Mouse (Mus musculus) lung, embryonic 15.5 days (tissue): ENCODE results near the gene Zfp202. TPM values are rescaled to one million over a fixed set of nuclear protein-coding genes. Genes with fewer than 3 reads are reported as not detected.
"Not testable (repeated sequence)": the region's sequence is repeated elsewhere in the genome, so short reads cannot be mapped to it uniquely, and the experiment has no call there.

Source experiments
- ATAC-seq: fragments of 200-750 bp; cut with Nextera tagmentation; 2 replicates; pipeline ENCODE4 v1.8.0; 2017; ENCODE audit warnings: moderate number of reproducible peaks, borderline replicate concordance; ENCODE audit not compliant: low FRiP score, low TSS enrichment; ENCODE audit errors: extremely low read depth
- H3K27ac ChIP-seq: fragments of 300-500 bp; sonication (generic); 2 replicates; pipeline ENCODE4 v1.5.1; 2015; ENCODE audit warnings: moderate library complexity, mild to moderate bottlenecking, inconsistent platforms
- H3K27me3 ChIP-seq: fragments of 300-500 bp; sonication (generic); 2 replicates; pipeline ENCODE4 v1.6.1; 2015; ENCODE audit warnings: inconsistent platforms
- H3K36me3 ChIP-seq: fragments of 300-500 bp; sonication (generic); 2 replicates; pipeline ENCODE4 v1.6.1; 2015; ENCODE audit warnings: inconsistent platforms
- H3K4me1 ChIP-seq: fragments of 300-500 bp; sonication (generic); 2 replicates; pipeline ENCODE4 v1.6.1; 2015; ENCODE audit warnings: inconsistent platforms
- H3K4me2 ChIP-seq: fragments of 300-500 bp; sonication (generic); 2 replicates; pipeline ENCODE4 v1.6.1; 2015; ENCODE audit warnings: inconsistent platforms, mild to moderate bottlenecking, moderate library complexity
- H3K4me3 ChIP-seq: fragments of 300-500 bp; sonication (generic); 2 replicates; pipeline ENCODE4 v1.5.1; 2015; ENCODE audit warnings: mild to moderate bottlenecking, inconsistent platforms
- H3K9ac ChIP-seq: fragments of 300-500 bp; sonication (generic); 2 replicates; pipeline ENCODE4 v1.6.1; 2015; ENCODE audit warnings: inconsistent platforms
- H3K9me3 ChIP-seq: fragments of 300-500 bp; sonication (generic); 2 replicates; pipeline ENCODE4 v1.6.1; 2016; ENCODE audit warnings: inconsistent platforms
- WGBS: fragments of 180-500 bp; shearing (Covaris S2); methylation state at CpG from one replicate; pipeline ENCODE4 v1.1.7; 2015; 5-methylcytosine and 5-hydroxymethylcytosine counted together
- polyA plus RNA-seq: library from polyadenylated mRNA; unstranded; fragments of >200 nt; fragmentation: Nextera tagmentation; extraction: Ambion mirVana; gene quantifications from 2 replicates; pipeline ENCODE4 v1.2.1, GENCODE M21; 2015

Zfp202 gene
- polyA plus RNA-seq = 4.9 TPM in 2 replicates

DNA sequence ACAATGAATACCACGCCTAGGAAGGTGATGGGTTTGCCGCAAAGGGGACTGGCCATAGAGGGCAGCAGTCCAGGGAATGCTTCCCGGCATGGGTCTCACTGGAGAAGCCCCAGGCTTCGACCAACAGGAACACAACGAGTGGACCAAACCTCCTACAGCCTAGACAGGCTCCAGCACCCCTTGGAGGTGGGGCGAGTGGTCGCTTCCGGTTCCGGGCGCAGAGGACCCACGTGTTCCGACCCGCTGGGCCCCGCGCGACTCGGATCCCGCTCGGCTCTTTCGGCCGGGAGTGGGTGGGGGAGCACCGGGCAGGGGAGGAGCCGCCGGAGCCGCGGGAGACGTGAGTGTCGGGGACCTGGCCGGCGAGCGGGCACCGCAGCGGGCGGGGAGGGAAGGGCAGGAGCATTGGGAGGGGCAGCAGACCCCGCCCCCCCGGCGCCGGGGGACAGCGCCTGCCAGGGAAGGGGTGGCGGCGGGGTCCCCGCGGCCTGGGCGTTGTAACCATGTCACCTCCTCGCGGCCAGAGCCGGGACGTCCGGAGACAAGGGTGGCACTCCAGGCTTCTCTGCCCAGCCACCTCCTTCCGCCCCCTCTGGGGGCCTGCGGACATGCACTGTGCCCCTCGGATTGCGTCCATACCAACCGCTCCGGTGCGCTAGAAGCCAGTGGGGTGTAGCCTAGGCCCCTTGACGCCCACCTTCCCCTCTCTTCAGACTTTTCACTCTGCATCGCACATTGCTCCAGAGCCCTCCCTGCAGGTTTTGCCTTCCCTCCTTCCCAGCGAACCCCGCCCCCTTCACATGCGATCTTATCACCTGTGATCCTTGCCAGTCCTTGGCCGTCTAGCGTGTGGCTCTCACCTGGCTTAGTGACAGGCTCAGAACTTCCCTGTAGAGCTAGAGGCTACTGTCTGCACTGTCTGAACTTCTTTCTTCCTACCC, at the start of gene Zfp202:
TSS of gene Zfp202 (plus strand) at position 219 of the 941 bp plus-strand sequence.
- WGBS = under 1% methylated on average over 40 of the region's 63 CpGs
- peak; percentile 98 for ATAC-seq

DNA sequence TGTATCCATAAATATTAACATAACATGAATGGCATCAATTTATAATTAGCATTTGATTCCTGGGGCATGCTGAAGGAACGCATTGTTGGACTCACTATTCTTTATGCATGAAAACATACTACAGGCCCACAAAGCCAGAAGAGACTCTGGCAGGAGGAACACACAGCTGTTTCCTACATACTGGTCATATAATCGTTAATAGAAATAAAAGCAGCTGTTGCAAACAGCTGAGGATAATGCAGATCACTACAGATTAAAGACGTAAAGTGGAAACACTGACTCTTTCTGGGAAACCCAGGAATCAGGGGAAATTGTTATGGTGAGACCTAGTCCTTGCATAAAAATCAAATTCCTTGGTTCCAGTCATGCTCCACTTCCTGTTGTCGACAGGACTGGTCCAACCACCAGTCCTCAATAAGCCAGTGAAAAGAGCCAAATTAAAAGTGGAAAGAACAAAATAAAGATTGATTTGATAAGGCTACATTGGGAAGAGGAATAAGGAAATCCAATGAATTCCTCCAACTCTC, 36.9 kb upstream of the Zfp202 start:
- H3K36me3 ChIP-seq = no peaks in the 10 kb centered on the region
- WGBS = 74% methylated on average over 4 of the region's 4 CpGs

More for the DNA sequence above, at the start of gene Zfp202:
- no peaks in the 10 kb centered on the region for H3K9me3 ChIP-seq
- H3K4me1 ChIP-seq = peaks cover 9% of the 10 kb centered on the region
- H3K9ac ChIP-seq = peak within 1 kb of the TSS; percentile 75
- H3K4me2 ChIP-seq = peak within 1 kb of the TSS; percentile 86
- H3K27ac ChIP-seq = peak within 1 kb of the TSS; percentile 87
- H3K27me3 ChIP-seq = no peaks in the 10 kb centered on the region
- H3K36me3 ChIP-seq = no peaks in the 10 kb centered on the region
- H3K4me3 ChIP-seq = peak within 1 kb of the TSS; percentile 89

DNA sequence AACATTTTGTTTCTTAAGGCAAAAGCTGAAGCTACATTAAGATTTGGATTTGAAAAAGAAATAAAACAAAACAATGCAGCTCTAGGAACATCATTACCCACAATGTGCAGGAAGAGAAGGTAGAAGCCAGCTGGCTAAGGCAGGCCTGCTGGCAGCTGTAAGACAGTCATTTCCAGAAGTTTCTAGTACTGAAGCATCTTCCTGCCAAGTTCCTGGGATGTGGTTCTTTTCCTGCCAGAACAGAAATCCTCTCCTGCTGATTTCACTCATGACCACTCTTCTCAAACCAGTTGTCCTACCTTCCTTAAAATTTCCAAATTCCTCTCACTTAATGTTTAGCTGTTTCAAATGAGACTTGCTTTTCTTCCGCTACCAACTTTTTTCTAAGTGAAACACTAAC, 25.7 kb upstream of the Zfp202 start:
- no peak overlapping the region for H3K9ac ChIP-seq
- H3K4me3 ChIP-seq = no peak overlapping the region
- H3K36me3 ChIP-seq = no peaks in the 10 kb centered on the region
- no peaks in the 10 kb centered on the region for H3K27me3 ChIP-seq
- WGBS = 88% methylated on average over 1 of the region's 1 CpGs
- no peak overlapping the region for H3K4me2 ChIP-seq
- ATAC-seq = no peak
- no peaks in the 10 kb centered on the region for H3K9me3 ChIP-seq
- H3K4me1 ChIP-seq = no peaks in the 10 kb centered on the region
- H3K27ac ChIP-seq = no peak overlapping the region

More for the DNA sequence above, 36.9 kb upstream of the Zfp202 start:
- Histone ChIP-seq H3K4me1 (no peaks in the 10 kb centered on the region), H3K9me3 (no peaks in the 10 kb centered on the region), H3K9ac (no peak overlapping the region), H3K27me3 (no peaks in the 10 kb centered on the region), H3K4me2 (no peak overlapping the region), H3K27ac (no peak overlapping the region), H3K4me3 (no peak overlapping the region)
- no peak for ATAC-seq

DNA sequence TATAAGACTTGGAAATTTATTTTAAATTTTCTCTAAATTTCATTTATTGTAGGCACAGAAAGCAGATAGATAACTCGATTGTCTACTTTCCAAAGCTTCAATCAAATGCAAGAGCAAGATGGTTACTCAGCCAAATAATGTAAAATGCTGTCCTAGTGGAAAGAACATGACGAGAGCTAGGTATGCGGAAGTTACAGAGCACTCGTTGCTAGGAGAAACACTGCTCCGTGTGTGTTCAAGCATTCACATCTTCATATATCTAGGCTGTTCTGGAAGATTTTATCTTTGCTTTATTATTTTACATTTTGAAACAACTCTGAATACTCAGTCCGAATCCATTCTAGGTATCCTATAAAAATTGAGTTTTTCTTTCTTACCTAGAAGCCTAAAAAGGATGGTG, 15.1 kb upstream of the Zfp202 start:
- Histone ChIP-seq H3K9me3 (no peaks in the 10 kb centered on the region), H3K36me3 (no peaks in the 10 kb centered on the region), H3K4me3 (no peak overlapping the region), H3K27me3 (no peaks in the 10 kb centered on the region), H3K4me2 (no peak overlapping the region), H3K9ac (no peak overlapping the region), H3K27ac (no peak overlapping the region), H3K4me1 (no peaks in the 10 kb centered on the region)
- WGBS = 68% methylated on average over 6 of the region's 6 CpGs
- ATAC-seq = no peak

DNA sequence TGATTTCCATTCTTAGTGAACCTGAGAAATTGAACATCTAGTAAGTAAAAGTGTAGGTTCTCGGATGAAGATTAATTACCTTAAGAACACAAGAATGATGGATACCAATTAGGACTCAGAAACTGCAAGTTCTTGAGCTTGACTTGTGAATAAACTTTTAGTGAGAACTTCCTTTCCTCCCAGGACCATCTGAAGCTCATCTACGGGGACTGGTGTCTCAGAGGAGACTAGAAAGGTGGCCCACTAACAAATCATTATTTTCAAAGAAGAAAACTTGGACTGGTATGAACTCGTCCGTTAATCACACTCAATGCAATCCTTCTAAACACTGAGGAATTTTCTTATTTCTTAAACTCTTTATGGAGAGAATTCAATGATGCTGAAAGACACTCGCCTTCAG, 11.5 kb upstream of the Zfp202 start, which contains the start of gene Olfr986:
TSS of gene Olfr986 (plus strand) at position 301 of the 400 bp plus-strand sequence.
- Histone ChIP-seq H3K4me3 (no peak within 1 kb of the TSS), H3K27ac (no peak within 1 kb of the TSS), H3K36me3 (no peaks in the 10 kb centered on the region), H3K4me1 (no peaks in the 10 kb centered on the region), H3K9ac (no peak within 1 kb of the TSS), H3K4me2 (no peak within 1 kb of the TSS), H3K27me3 (no peaks in the 10 kb centered on the region), H3K9me3 (no peaks in the 10 kb centered on the region)
- ATAC-seq = no peak
- WGBS = 78% methylated on average over 5 of the region's 5 CpGs

DNA sequence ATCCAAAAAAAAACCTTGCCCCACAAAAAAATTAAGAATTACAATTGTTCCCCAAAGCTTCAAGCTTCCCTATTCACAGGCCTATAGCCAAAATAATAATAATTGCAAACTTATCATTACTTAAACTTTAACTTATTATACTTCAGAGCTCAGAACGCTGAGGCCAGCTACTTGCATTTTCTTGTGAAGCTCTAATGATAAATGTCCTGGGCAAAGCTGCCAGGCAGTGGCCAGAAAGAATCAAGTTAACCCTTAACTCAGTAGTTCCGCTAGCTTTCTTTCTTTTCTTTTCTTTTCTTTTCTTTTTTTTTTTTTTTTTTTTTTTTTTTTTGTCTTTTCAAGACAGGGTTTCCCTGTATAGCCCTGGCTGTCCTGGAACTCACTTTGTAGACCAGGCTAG, 7.0 kb upstream of the Zfp202 start:
- H3K4me1 ChIP-seq, H3K27me3 ChIP-seq, H3K9ac ChIP-seq, H3K4me3 ChIP-seq, H3K4me2 ChIP-seq, ATAC-seq, H3K36me3 ChIP-seq, H3K27ac ChIP-seq, H3K9me3 ChIP-seq: not testable (repeated sequence)
- 54% methylated on average over 2 of the region's 2 CpGs for WGBS

DNA sequence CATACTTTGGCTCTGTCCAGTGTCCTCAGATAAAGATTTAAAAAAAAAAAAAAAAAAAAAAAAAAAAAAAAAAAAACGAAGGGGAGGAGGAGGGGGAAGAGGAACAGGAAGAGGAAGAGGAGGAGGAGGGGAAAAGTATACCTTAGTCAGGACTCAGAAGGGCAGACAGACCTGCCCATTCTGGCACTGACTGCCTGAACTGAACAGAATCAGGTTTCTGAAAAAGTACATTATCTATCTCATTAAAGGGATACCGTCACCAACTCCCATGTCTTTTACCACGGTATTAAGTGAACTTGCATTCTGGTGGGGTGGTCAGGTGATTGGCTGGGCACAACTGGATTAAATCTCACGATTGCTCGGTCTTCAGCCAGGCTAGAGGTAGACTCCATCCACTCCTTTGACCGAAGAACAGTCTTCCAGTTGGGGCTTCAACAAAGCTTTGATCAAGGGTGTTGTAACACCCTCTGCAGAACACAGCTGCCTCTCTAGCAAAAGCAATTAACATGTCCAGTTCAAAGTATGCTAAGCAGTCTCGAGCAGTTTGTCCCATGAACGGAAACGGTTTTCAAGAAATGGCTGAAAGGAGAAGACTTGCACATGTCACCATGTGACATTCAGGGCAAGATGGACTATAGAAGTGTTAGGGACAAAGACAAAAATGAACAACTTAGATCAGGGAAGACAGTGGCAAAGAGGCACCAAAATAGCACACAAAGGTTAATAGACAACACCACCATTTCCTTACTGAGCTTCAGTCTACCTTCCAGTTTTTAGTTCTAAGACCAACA, 835 bp upstream of the Zfp202 start:
- no peak overlapping the region for H3K27ac ChIP-seq
- 83% methylated on average over 9 of the region's 9 CpGs for WGBS
- peaks cover 9% of the 10 kb centered on the region for H3K4me1 ChIP-seq
- peak overlapping the region; percentile 89 for H3K4me3 ChIP-seq
- H3K9ac ChIP-seq = no peak overlapping the region
- peak overlapping the region; percentile 86 for H3K4me2 ChIP-seq
- H3K9me3 ChIP-seq = no peaks in the 10 kb centered on the region
- H3K36me3 ChIP-seq = no peaks in the 10 kb centered on the region
- no peaks in the 10 kb centered on the region for H3K27me3 ChIP-seq
- no peak for ATAC-seq

DNA sequence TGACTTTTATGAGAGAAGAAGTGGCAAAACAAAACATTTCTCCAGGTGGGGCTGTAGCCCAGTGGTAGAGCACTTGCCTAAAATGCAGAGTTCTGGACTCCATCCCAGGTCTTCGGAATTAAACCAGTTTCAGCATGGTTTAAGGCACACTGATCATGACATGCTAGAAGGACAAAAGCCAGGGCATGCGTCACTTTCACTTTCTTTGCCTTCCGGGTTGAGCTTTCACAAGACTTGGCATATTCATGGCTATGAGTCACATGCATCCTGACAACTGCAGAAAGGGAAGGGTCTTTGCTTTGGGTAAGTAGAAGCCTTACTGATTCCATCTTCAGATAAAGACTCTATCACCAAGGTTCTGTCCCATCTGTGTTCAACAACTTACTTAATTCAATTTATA, 3.9 kb downstream of the Zfp202 start:
- 68% methylated on average over 3 of the region's 3 CpGs for WGBS
- Histone ChIP-seq H3K4me3 (no peak overlapping the region), H3K9me3 (no peaks in the 10 kb centered on the region), H3K4me1 (peaks cover 9% of the 10 kb centered on the region), H3K4me2 (no peak overlapping the region), H3K27me3 (no peaks in the 10 kb centered on the region), H3K27ac (no peak overlapping the region), H3K9ac (no peak overlapping the region), H3K36me3 (no peaks in the 10 kb centered on the region)
- no peak for ATAC-seq

DNA sequence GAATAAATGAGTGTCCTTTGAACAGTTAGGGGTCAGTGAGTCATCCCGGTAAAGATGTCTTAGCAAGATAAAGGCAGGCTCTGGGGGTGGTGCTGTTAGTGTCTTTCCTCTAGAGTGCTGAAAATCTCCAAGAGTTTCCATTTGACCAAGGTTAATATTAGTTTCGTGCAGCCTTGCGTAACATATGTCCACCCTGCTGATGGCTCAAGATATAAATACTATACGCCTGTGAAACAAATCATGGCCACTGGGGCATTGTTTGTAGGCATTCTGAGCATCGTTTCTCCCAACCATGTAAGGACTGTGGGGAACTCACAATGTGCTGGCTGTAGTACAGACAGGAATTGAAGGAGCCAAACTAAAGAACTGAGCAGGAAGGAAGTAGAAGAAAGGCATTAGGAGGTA, 14.4 kb downstream of the Zfp202 start:
- Histone ChIP-seq H3K4me2 (no peak overlapping the region), H3K4me3 (no peak overlapping the region), H3K27me3 (no peaks in the 10 kb centered on the region), H3K36me3 (peaks cover 25% of the 10 kb centered on the region), H3K9me3 (no peaks in the 10 kb centered on the region), H3K9ac (no peak overlapping the region), H3K4me1 (no peaks in the 10 kb centered on the region), H3K27ac (no peak overlapping the region)
- WGBS = 72% methylated on average over 5 of the region's 5 CpGs
- ATAC-seq = no peak

DNA sequence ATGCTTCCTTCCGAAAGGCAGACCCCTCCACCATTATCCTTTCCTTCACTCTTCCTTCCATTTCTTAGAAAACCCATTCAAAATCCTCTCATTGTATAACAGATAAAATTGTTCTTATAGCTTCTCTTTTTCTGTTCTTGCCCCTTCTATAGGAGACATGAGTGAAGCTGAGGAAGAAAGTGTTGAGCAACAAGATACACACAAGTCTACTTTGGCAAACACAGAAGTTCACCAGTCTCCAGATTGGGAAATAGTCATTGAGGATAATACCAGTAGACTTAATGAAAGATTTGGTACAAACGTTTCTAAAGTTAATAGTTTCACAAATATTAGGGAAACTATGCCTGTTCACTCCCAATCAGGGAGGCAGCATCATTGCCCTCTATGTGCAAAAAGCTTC, 18.6 kb downstream of the Zfp202 start:
- no peaks in the 10 kb centered on the region for H3K27me3 ChIP-seq
- ATAC-seq = no peak
- H3K9ac ChIP-seq = no peak overlapping the region
- no peaks in the 10 kb centered on the region for H3K9me3 ChIP-seq
- 89% methylated on average over 2 of the region's 2 CpGs for WGBS
- no peak overlapping the region for H3K4me3 ChIP-seq
- no peak overlapping the region for H3K27ac ChIP-seq
- H3K36me3 ChIP-seq = peaks cover 36% of the 10 kb centered on the region
- H3K4me2 ChIP-seq = no peak overlapping the region
- H3K4me1 ChIP-seq = no peaks in the 10 kb centered on the region

DNA sequence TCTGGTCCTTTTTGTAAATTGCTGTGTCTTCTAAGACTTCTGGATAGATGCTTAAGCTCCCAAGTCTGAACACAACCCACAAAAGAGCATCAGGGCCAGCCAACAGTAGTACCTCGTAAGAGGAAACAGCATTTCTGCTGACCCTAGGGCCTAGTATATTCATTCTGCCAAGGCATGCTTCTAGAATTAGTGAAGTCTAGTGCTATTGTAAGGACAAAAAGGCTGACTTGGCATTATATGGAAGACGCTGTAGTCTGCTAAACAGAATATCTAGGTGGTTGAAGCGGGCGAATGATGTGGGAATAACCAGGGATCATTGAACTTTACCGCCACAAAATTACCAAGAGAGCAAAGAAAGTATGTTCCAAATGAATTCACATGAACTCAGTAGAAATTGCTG, 21.9 kb downstream of the Zfp202 start:
- Histone ChIP-seq H3K4me1 (no peaks in the 10 kb centered on the region), H3K4me2 (no peak overlapping the region), H3K27ac (no peak overlapping the region), H3K9me3 (no peaks in the 10 kb centered on the region), H3K36me3 (peaks cover 29% of the 10 kb centered on the region), H3K27me3 (no peaks in the 10 kb centered on the region), H3K4me3 (no peak overlapping the region), H3K9ac (no peak overlapping the region)
- ATAC-seq = no peak
- 95% methylated on average over 5 of the region's 5 CpGs for WGBS

DNA sequence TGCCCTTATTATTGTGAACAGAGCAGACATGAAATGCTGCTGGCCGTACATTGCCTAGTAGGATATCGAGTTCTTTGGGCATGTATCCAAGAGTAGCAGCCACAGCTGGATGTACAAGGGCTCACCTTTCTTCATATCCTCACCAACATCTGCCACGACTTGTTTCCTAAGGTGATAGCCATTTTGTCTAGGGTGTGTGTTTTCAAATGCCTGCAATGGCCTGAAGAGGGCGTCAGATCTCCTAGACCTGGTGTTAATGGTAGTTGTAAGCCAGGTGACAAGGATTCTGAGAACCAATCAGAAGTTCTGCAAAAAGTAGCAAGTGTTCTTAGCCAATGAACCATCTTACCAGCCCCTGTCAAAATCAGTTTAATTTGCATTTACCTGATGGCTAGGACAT, 24.5 kb downstream of the Zfp202 start:
- Histone ChIP-seq H3K36me3 (peaks cover 10% of the 10 kb centered on the region), H3K4me2 (no peak overlapping the region), H3K4me3 (no peak overlapping the region), H3K9me3 (no peaks in the 10 kb centered on the region), H3K27me3 (no peaks in the 10 kb centered on the region), H3K4me1 (no peaks in the 10 kb centered on the region), H3K9ac (no peak overlapping the region), H3K27ac (no peak overlapping the region)
- 69% methylated on average over 4 of the region's 4 CpGs for WGBS
- no peak for ATAC-seq
